Mouse (Mus musculus): ENCODE data around the gene Dip2c. TPM values are rescaled to one million over a fixed set of nuclear protein-coding genes. Genes with fewer than 3 reads are reported as not detected.

Dip2c gene
- total RNA-seq (2023): 4.0 TPM

GRCm38 (mm10) chr13:9276322-9276855, at the start of gene Dip2c:
Dip2c (plus strand) TSS chr13:9276528.

Other genes with a start within 250 kb of the Dip2c start
- 61.2 TPM for gene Larp4b, start 182.6 kb upstream of the Dip2c start, total RNA-seq (2023)

All from CD4-positive naive resting alpha-beta T cell, adult 76 days (primary cell).